Mouse (Mus musculus) kidney, embryonic 16.5 days (tissue): Measurements from ENCODE around the gene Scn10a. TPM values are rescaled to one million over a fixed set of nuclear protein-coding genes. Genes with fewer than 3 reads are reported as not detected.

ENCODE experiments used
- ATAC-seq: fragments of 200-750 bp; cut with Nextera tagmentation; 2 replicates; pipeline ENCODE4 v1.8.0; 2017; ENCODE audit warnings: moderate TSS enrichment; ENCODE audit not compliant: low FRiP score, low TSS enrichment
- H3K27ac ChIP-seq: fragments of 300-500 bp; sonication (generic); 2 replicates; pipeline ENCODE4 v1.5.1; 2014; ENCODE audit warnings: low read length
- H3K27me3 ChIP-seq: fragments of 300-500 bp; sonication (generic); 2 replicates; pipeline ENCODE4 v1.6.1; 2014; ENCODE audit warnings: low read length, control low read depth, mixed read lengths; ENCODE audit not compliant: insufficient read depth
- H3K36me3 ChIP-seq: fragments of 300-500 bp; sonication (generic); 2 replicates; pipeline ENCODE4 v1.6.1; 2014; ENCODE audit warnings: low read length, control low read depth, mixed read lengths; ENCODE audit not compliant: insufficient read depth
- H3K4me1 ChIP-seq: fragments of 300-500 bp; sonication (generic); 2 replicates; pipeline ENCODE4 v1.6.1; 2014; ENCODE audit warnings: low read length, control low read depth, mixed read lengths; ENCODE audit not compliant: insufficient read depth
- H3K4me2 ChIP-seq: fragments of 300-500 bp; sonication (generic); replicated peaks from 2 replicates; pipeline ENCODE4 v1.6.1; 2014; ENCODE audit warnings: low read depth, low read length
- H3K4me3 ChIP-seq: fragments of 300-500 bp; sonication (generic); 2 replicates; pipeline ENCODE4 v1.5.1; 2014; ENCODE audit warnings: mild to moderate bottlenecking, low read length
- H3K9ac ChIP-seq: fragments of 300-500 bp; sonication (generic); replicated peaks from 2 replicates; pipeline ENCODE4 v1.6.1; 2014; ENCODE audit warnings: low read length
- H3K9me3 ChIP-seq: fragments of 300-500 bp; sonication (generic); 2 replicates; pipeline ENCODE4 v1.6.1; 2016; ENCODE audit warnings: low read length, control low read depth
- WGBS: fragments of 180-500 bp; shearing (Covaris S2); extraction: QIAGEN DNeasy Blood & Tissue Kit; methylation state at CpG from one replicate; pipeline ENCODE4 v1.1.7; 2014; 5-methylcytosine and 5-hydroxymethylcytosine counted together
- polyA plus RNA-seq: library from polyadenylated mRNA; unstranded; fragments of >200 nt; fragmentation: Nextera tagmentation; extraction: Ambion mirVana; gene quantifications from 2 replicates; pipeline ENCODE4 v1.2.1, GENCODE M21; 2015

The Scn10a gene
- polyA plus RNA-seq, 1 experiment from 2014 or later = 0.02 TPM

DNA sequence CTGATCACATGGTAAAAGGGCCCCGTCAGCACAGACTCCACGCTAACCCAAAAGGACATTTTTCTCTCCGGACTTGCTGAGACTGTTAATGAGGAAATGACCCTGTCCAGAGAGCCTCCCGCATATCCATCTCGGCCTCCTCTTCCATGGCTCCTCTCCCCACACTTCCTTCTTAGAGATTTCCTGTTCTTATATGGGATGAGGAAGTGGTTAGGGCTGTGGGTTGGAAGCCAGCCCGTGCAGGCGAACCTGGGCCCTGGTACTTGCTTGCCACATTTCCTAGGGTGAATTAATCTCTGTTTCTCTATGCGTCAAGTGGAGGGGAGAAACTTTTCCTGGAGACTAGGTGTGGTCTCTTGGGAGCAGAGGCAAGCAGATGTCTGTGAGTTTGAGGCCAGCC, 150.4 kb downstream of the Scn10a start:
- no peaks in the 10 kb centered on the region for H3K36me3 ChIP-seq
- H3K4me3 ChIP-seq = no peak overlapping the region
- H3K9me3 ChIP-seq = no peaks in the 10 kb centered on the region; the same call in 1 of the 2 replicates
- H3K9ac ChIP-seq = no peak overlapping the region
- WGBS = 70% methylated on average over 8 of the region's 8 CpGs
- no peak overlapping the region for H3K27ac ChIP-seq
- no peaks in the 10 kb centered on the region; the same call in 1 of the 2 replicates for H3K4me1 ChIP-seq
- H3K27me3 ChIP-seq = peaks cover 43% of the 10 kb centered on the region
- H3K4me2 ChIP-seq = no peak overlapping the region
- ATAC-seq = no peak

DNA sequence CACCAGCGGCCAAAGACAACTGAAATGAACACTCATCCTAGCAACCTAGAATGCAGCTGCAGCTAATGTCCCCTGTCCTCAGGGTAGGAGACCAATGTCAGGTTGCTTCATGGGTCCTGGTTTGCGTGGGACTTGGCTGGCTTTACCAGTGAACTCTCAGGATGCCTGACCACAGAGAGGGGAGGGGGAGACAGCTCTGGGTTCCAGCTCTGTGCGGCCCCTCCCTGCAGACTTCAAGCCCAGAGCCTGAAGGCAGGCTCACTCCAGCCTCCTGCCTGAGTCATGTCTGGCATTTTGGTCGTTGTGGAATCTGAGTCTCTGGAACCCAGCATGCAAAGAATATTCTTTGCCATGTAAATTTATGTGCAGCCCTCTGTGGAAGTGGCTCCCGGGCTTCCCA, 151.3 kb downstream of the Scn10a start:
- no peak for ATAC-seq

DNA sequence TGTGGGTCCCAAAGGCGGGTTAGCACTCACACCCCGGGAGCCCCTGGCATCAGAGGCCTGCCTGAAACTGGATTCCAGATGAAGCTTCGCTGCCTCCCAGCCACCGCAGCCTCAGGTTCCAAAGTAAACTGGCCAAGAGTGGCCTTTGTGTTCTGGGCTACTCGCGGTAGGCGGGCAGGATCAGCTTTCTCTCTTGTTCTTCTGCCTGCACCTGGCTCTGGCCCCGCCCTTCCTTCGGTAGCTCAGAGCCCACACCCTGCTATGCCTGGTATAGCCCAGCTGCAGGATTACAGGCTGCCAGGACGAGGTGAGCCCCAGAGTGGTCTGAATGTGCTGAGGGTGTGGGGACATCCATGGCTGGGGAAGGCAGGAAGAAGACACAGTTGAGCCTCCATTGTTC, 152.9 kb downstream of the Scn10a start:
- 4% methylated on average over 10 of the region's 10 CpGs for WGBS
- ATAC-seq = peak; percentile 78

More for the DNA sequence above, 151.3 kb downstream of the Scn10a start:
- Histone ChIP-seq H3K27ac (no peak overlapping the region), H3K36me3 (no peaks in the 10 kb centered on the region), H3K4me2 (no peak overlapping the region), H3K4me1 (no peaks in the 10 kb centered on the region; the same call in 1 of the 2 replicates), H3K4me3 (no peak overlapping the region), H3K27me3 (peaks cover 34% of the 10 kb centered on the region), H3K9me3 (no peaks in the 10 kb centered on the region; the same call in 1 of the 2 replicates), H3K9ac (no peak overlapping the region)
- WGBS = 82% methylated on average over 5 of the region's 5 CpGs

DNA sequence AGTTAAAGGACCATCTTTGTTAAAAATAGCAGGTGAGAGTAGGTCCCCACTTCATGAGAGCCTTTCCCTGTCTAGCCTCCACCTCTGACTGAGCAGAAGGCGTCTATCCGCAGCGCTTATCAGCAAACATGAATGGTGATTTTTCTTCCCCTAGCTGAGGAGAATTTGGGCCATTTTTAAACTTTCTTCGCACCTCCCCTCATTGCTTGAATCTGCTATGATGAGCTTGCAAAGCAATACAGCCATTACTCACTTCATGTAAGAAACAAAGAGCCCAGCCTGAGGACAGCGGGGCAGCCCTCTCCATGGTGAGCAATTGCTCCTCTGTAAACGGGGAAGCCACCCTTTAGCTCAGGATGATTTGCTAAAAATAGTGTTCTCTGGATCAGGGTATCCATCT, 154.3 kb downstream of the Scn10a start:
- no peak overlapping the region for H3K27ac ChIP-seq
- H3K27me3 ChIP-seq = peaks cover 4% of the 10 kb centered on the region
- H3K36me3 ChIP-seq = no peaks in the 10 kb centered on the region
- 75% methylated on average over 6 of the region's 6 CpGs for WGBS
- no peaks in the 10 kb centered on the region; the same call in 1 of the 2 replicates for H3K9me3 ChIP-seq
- no peak overlapping the region for H3K4me3 ChIP-seq
- no peak overlapping the region for H3K4me2 ChIP-seq
- H3K4me1 ChIP-seq = no peaks in the 10 kb centered on the region
- no peak overlapping the region for H3K9ac ChIP-seq
- ATAC-seq = no peak

More for the DNA sequence above, 152.9 kb downstream of the Scn10a start:
- Histone ChIP-seq H3K9ac (no peak overlapping the region), H3K4me3 (no peak overlapping the region), H3K4me2 (peak overlapping the region; percentile 9; the same call in 1 of the 2 replicates), H3K36me3 (no peaks in the 10 kb centered on the region), H3K4me1 (no peaks in the 10 kb centered on the region; the same call in 1 of the 2 replicates), H3K9me3 (no peaks in the 10 kb centered on the region; the same call in 1 of the 2 replicates), H3K27me3 (peaks cover 18% of the 10 kb centered on the region), H3K27ac (no peak overlapping the region)

DNA sequence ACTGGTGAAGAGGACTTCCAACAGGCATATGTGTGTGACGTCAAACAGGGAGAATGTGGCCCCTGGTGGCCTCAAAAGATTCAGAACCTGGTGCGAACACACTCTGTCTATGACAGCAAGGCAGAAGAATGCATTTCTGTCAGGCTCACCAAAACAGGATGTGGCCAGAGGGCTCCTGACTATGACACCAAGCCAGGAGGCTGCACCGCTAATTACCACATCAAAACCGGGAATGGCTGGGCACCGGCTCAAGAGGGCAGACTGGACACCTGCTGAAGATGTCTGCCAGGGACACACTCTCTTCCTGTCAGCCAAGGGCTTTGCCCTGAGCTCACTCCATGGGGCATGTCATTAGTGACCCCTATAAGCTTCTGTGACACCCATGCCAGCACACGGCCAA, 155.5 kb downstream of the Scn10a start:
- no peak for ATAC-seq
- 72% methylated on average over 6 of the region's 6 CpGs for WGBS
- H3K27me3 ChIP-seq = no peaks in the 10 kb centered on the region

DNA sequence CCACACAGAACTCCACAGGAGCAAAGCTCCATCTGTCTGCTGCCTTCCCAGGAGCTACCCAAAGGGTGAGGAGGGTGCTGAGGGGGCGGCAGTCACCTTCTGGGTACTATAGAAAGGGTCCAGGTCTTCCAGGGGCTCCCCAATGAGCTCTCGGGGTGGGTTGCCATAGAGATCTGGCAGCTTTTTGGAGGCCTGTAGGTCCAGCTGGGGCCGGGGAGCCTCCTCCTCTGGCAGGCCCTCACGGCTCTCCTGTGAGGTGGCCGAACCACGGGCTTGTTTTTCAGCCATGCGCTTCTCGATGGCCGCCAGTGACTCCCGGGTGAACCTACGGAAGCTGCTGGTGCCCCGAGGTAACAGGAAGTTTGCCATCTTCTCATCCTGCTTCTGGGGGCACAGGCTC, 156.9 kb downstream of the Scn10a start:
- Histone ChIP-seq H3K9me3 (no peaks in the 10 kb centered on the region; the same call in 1 of the 2 replicates), H3K4me3 (no peak overlapping the region), H3K4me2 (no peak overlapping the region), H3K27ac (no peak overlapping the region), H3K9ac (no peak overlapping the region), H3K27me3 (no peaks in the 10 kb centered on the region), H3K36me3 (no peaks in the 10 kb centered on the region), H3K4me1 (no peaks in the 10 kb centered on the region)
- no peak for ATAC-seq
- WGBS = 51% methylated on average over 12 of the region's 12 CpGs

More for the DNA sequence above, 155.5 kb downstream of the Scn10a start:
- Histone ChIP-seq H3K4me2 (no peak overlapping the region), H3K9ac (no peak overlapping the region), H3K36me3 (no peaks in the 10 kb centered on the region), H3K9me3 (no peaks in the 10 kb centered on the region; the same call in 1 of the 2 replicates), H3K4me3 (no peak overlapping the region), H3K27ac (no peak overlapping the region), H3K4me1 (no peaks in the 10 kb centered on the region)

DNA sequence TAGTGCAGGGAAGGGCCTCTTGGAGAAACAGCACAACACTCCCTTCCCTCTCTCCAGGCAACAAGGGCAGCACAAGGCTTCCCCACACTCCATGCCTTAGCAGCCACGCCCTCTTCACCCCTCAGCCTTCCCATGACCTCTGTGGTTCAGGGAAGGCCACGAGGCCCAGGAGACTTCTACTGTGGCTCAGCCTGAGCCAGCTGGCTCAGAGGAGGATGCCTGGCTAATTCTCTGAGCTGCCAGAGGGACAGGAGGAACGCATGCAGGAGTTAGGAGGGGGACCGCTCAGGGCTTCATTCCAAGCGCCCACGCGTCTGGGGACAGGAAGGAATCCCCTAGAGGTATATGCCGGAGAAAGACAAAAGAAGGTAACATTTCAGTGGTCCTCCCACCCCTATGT, 157.4 kb downstream of the Scn10a start:
- 33% methylated on average over 8 of the region's 8 CpGs for WGBS
- Histone ChIP-seq H3K4me1 (no peaks in the 10 kb centered on the region), H3K9ac (no peak overlapping the region), H3K4me2 (no peak overlapping the region), H3K27me3 (no peaks in the 10 kb centered on the region), H3K27ac (no peak overlapping the region), H3K9me3 (no peaks in the 10 kb centered on the region), H3K36me3 (no peaks in the 10 kb centered on the region), H3K4me3 (no peak overlapping the region)
- no peak for ATAC-seq

DNA sequence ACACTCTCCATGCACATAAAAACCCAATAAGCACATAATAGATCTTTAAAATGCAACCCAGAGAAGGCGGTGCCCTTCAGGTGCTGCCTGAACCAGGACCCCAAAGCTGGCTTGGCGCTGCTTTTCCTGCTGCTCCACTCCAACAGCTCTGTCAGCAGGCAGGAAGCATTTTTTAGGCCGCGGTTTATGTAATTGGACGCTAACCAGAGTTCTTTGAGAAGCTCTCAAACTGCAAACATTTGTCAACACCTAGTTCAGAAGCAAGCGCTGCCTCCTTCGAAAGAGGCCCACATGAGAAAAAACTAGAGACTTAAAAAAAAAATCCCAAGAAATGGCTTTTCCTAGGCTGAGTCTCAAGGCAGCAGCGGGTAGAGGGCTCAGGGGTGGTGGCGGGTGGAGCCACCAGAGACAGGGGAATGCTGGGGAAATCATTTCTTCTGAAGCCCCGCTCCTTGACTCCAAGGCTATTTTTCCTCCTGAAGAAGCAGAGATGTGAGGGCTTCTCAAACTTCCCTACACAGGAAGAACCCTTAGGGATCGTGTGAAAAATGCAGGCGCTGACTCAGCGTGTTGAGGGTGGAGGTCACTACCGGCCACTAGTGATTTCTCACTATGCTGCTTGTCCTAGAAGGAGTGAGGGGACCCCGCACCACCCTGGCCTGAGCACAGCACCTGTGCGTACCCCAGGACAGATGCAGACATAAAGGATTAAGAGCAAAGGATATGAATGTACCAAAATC, 159.4 kb downstream of the Scn10a start:
- Histone ChIP-seq H3K4me2 (no peak overlapping the region), H3K4me1 (no peaks in the 10 kb centered on the region), H3K4me3 (no peak overlapping the region), H3K9me3 (no peaks in the 10 kb centered on the region), H3K9ac (no peak overlapping the region), H3K27ac (no peak overlapping the region), H3K36me3 (no peaks in the 10 kb centered on the region), H3K27me3 (no peaks in the 10 kb centered on the region)
- WGBS = 64% methylated on average over 16 of the region's 16 CpGs
- ATAC-seq = no peak
